Mouse (Mus musculus): ENCODE measurements at regions not wholly inside any gene's neighbourhood (a gene's known extent, or its start where the extent isn't known, plus 50 kb on each side); places are given as distances from the start of the nearest gene placed in this dataset.

DNA sequence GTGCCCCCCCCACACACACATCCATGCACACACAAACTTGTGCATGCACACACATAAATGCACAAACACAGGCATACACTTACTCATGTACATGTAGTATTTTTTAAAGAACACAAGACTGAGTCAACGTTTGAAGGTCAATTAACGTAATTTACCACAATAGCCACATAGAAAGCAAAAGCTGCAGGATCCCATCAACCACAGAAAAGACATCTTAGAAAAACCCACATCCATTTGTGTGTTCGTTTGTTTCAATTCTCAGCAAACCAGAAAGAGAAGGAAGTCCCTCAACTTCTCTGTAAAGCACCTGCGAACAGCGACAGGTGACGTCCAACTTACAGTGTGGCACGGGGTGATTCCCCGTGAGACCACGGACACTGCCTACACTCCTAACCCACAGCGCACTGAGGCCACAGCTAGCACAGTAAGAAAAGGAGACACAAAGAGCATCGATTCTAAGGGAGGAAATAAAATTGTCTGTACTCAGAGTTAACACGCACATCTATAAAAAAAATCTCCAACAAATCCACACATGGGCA is 53.8 kb downstream of the Dio3 start:
- DNase-seq = no peak

DNA sequence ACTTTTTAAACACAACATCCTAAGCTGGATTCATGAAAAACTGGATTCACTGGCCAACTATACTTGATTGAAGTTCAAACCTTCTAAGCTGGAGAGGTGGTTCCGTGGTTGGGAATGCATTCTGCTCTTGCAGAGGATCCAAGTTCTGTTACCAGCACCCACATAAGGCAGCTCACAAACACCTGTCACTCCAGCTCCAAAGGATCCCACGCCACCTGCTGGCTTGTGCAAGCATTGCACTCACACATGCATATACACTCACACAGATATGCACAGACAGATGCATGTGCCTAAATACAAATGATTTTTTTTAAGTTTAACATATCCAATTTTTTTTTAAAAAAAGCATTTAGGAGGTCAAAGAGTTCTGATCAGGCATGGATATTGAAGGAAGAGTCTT is 55.7 kb downstream of the Dio3 start:
- no peak for DNase-seq

DNA sequence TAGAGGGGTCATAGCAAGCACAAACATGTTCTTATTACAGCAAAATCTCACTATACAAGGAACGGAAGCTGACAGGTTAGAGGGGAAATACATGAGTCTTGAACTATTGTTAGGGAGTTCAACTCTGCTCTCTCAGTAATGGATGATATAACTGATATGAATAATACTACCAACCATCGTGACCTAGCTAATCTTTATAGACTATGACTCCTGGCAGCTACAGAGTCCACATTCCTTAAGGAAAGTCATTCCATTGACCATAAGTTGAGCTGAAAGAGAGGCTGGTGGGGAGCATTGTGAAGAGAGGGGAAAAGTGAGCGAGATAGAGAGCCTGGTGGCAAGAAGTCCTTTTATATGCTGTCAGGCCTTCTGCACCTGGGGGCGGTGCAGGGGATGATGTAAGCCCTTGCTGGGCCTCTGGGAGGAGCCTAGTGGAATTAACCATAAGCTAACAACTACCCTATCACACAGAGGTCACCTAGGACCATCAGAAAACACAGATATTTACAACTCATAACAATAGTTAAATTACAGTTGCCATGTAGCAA is 65.5 kb downstream of the Dio3 start:
- no peak for DNase-seq

DNA sequence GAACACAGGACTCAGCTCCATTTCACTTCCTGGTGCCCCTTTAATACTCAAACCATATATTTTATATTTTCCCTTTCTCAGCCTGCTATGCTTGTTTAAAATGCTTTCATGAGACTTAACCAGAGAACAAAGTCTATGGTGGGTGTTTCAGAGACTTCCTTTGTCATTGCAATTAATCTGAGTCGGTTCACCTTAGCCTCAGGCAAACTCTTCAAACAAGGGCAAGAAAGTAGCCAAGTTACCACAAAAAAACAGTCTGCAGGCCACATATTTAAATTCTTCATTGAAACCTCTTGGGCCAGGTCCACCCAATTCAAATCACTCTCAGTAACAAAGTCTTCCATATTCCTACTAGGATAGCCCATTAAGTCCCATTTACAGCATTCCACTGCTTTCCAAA is 70.8 kb downstream of the Dio3 start:
- DNase-seq = no peak

DNA sequence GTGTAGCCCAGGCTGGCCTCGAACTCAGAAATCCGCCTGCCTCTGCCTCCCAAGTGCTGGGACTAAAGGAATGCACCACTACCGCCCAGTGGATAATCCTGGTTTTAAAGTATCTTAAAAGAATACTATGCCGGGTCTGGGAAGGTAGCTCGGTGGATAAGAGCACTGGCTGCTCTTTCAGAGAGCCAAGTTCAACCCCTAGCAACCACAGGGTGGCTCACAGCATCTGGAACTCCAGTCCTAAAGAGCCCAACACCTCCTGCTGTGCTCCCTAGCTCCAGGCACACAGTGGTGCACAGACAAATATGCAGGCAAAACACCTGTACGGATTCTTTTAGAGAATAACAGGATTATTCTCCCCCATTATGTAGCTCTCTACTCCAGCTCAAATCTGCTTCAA is 77.0 kb downstream of the Dio3 start:
- no peak for DNase-seq

DNA sequence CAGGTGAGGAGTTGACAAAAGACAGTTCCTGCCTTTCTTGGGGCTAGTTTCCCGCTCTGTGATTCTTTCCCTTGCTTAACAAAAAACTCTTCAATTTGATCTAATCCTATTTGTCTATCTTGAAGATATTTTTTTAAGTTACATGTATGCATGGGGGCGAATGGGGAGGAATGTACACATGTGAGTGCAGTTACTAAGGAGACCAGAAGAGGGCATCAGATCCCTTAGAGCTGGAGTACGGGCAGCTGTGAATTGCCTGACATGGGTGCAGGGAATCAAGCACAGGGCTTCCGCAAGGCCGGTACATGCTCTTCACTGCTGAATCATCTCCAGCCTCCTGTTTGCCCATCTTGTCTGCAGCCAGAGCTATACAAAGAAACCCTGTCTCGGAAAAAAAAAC is 79.8 kb upstream of the Ppp2r5c start:
- no peak for DNase-seq

DNA sequence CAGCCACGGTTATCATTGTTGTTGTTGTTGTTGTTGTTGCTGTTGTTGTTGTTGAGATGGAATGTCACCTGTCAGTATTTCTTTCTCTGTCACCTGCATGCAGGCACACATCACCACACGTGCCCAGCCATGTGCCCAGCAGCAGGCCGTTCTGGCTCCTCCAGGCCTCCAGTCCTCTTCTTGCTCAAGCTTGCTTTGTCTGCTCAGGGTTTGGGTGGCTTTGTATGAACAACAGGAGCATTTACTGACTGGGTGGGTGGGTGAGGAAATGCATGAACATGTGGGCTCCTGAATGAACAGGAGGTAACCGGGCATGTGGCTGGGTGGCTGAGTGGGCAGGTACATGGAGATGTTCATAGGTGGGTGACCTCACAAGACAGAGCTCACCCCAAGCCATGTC is 79.1 kb upstream of the Ppp2r5c start:
- no peak for DNase-seq

DNA sequence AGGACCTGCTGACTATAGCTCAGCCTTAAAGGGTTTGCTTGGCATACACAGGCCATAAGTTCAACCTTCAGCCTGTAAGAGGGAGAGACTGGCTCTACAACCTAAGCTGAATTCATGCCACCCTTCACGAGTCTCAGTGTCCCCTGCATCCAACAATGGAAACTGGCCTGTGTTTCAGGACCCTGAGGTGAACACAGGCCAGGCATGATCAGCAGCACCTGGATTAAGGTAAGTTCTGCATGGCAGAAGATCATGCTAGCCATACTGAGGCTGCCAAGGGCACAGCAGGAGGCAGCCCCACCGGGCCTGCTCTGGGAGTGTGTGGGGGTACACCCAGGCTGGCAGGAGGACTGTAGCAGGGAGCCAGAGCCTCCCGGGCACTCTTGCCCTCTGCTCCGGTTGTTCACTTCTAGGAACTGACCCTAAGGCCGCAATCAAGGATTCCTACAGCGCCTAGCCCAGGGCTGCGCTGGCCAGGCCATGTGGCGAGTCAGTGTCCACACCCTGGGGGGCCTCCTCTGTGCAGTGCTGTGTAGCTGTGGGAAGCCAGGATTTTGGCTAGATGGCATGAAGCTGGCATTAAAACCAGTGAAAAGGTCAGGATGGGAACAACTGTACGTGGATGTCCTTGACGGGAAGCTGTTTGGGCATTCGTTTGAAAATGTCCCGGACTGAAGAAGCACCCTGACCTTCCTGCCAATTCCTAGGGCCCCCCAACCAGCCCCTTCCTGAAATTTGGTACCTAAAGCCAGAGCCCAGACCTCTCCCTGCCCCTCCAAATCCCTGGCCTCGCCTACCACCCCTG is 74.8 kb upstream of the Ppp2r5c start:
- DNase-seq = no peak

DNA sequence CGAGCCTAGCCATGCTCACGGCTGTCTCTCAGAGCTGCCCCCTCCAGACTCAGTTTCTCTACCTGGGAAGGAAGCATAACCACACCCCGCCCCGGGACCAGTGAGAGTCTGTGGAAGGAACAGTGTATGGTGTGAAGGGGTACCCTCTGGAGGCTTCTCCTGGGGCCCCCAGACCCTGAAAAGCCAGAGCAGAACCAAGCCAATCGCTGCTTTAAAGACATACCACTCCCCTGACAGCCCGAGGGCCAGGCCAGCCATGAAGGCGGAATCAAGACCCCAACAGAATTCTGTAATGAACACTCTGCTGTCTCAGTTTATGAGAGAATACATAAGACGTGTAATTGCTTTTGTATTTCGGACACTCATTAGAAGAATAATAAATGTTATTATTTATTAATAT is 73.9 kb upstream of the Ppp2r5c start:
- no peak for DNase-seq

DNA sequence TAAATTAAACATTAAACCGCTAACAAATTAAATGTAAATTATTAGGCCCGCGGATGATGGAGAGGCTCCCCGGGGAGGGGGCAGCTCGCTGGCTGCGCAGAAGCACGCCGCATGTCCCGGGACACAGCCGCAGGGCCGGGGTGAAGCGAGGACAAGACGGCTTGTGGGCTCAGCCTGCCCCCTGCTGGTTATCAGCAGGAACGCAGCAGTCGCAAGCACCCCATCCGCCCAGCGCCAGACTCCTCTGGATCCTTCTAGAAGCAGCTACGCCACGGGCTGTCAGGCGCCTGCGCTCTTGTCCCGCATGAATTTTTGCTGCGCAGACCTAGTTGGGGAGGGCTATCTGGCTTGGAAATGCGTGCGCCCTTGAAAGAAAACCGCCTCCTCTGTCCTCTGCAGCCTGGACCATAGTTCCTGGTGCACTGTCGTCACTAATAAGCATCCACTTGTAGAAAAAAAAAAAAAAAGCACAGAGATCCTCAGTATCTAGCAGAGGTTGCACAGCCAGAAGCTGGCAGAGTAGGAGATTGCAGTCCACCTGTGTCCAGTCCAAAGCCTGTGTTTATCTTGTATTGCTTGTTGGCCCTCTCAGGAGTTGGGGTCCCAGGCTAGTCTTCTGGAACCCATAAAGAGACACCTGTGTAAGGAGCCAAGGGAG is 73.4 kb upstream of the Ppp2r5c start:
- DNase-seq = peak; percentile 46 to 49

DNA sequence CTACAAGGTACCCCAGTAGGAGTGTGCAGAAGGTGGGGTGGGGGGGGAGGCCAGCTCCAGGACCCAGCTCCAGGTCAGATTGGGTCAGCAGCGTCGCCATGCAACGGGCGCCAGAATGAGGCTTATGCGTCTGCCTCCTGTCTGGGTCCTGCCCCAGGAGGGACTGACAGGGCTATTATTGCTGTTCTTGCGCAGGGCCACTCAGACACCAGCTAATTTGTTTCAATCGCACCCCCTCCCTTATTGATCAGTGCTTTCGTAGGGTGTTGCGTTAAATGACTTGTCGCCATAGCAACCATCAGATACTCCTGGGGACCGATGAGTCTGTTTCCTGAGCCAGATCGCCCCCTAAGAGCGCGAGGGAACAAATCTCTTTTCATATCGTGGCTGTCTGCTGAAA is 71.8 kb upstream of the Ppp2r5c start:
- no peak for DNase-seq

DNA sequence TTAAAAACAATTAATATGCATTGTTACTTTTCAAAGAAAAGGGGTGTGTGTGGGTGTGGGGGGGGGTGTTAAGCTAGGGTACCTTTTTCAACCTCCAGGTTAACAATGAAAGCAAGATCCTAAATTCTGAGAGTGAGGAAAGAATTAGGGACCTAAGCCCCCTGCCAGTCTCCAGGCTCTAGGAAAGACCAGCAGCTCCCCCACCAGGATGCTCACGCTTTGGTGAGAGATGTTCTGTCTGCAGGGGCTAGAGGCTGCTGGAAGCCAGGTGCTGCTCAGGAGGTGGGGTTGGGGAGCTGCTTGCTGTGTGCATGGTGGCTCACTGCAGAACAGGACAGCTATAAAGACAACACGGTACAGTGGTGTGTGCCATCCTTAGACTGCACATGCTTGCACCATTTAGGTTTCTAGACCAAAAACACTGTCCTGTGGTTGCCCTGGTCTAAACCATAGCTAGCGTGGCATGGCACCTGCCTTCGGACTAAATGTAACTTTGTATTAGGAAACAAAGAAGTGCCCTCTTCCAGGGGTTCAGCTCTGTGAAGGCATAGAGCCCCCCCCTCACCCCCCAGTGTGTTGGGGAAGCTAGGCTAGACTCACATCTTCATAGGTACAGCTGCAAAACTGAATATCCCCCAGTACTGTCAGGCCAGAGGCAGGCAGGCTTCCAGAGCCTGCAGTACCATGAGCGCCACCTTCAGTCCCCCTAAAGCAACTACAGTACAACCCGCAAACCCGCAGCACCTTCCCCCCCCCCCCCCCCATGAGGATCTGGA is 70.7 kb upstream of the Ppp2r5c start:
- DNase-seq = no peak

DNA sequence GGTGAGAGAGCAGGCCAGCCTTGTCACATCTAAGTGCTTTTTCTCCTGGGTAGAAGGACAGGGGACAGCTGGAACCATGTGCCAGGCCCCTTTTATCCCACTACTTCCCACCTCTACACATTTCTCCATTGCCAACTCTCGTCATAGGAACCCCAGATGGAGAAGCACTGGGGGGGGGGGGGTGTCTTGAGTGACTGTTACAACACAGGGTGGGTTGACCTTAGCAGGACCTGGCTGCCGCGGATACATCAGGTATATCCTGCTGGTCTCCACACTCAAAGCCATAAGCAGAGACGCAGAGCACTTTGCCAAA is 70.1 kb upstream of the Ppp2r5c start:
- no peak for DNase-seq

DNA sequence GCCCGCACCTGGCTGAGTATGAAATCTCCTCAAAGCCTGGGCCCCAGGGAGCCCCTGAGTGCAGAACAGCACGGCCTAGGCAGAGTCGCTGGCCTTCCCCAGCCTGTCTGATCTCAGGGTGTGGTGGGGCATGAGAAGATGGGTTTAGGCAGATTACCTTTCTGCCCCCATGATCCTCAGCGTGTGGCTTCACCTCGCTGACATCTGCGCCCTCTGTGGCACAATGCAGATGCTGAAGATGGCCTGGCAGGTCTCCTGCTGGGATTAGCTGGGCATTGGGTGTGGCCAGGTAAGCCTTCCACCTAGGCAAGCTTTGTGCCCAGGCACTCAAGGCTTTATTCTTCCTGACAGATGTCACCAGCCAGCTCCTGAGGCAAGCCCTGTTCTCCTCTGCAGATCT is 69.6 kb upstream of the Ppp2r5c start:
- DNase-seq = no peak

DNA sequence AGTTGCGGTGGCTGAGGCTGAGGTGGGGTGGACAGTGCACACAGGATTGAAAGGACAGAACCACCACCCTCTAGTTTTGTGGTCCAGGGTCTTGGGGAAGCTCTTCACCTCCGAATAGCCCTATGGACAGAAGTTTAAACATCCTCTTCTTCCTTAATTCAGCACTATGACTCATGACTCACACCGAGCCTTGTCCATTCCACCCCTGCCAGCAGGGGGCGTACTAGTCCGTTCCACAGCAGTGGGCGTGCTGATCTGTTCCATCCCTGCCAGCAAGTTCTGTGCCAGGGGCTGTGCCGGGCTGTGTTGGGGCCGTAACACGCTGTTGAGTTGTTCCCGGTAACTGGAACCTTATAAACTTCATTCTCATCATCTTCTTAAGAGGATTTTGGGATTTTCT is 69.2 kb upstream of the Ppp2r5c start:
- no peak for DNase-seq

DNA sequence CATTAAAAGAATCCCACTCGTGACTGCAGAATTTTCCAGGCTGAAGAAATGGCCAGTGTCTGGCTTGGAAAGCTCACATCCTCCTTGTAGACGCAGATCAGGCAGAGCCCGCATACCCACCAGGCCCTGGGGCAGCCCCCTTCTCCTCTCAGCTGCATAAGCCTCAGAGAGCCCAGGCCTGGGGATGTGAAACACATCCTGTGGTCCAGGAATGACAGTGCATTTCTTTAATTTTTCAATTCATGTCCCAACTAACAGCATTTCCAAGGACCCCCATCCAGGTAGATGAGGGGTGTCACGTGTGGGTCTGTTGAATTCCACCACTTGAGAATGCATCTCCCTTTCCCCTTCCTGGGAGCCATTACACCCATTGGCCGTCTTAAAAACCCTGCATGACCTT is 68.6 kb upstream of the Ppp2r5c start:
- DNase-seq = no peak

DNA sequence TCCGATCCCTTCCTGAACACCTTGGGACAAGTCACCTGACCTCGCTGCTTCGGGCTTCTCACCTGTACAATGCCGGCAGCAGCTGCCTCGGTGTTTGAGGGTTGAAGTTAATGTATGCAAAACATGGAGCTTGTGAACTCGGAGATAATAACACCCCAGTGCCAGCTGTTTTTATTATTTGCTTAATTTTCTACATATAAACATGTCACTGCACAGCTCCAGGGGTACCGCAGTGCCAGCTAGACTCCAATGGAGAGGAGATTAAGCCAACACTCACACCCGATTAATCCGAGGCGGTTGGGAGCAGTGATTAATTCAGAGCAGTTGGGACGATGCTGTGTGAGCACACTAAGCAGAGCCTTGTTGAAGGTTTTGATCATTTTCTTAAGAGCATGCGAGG is 67.2 kb upstream of the Ppp2r5c start:
- DNase-seq = no peak

DNA sequence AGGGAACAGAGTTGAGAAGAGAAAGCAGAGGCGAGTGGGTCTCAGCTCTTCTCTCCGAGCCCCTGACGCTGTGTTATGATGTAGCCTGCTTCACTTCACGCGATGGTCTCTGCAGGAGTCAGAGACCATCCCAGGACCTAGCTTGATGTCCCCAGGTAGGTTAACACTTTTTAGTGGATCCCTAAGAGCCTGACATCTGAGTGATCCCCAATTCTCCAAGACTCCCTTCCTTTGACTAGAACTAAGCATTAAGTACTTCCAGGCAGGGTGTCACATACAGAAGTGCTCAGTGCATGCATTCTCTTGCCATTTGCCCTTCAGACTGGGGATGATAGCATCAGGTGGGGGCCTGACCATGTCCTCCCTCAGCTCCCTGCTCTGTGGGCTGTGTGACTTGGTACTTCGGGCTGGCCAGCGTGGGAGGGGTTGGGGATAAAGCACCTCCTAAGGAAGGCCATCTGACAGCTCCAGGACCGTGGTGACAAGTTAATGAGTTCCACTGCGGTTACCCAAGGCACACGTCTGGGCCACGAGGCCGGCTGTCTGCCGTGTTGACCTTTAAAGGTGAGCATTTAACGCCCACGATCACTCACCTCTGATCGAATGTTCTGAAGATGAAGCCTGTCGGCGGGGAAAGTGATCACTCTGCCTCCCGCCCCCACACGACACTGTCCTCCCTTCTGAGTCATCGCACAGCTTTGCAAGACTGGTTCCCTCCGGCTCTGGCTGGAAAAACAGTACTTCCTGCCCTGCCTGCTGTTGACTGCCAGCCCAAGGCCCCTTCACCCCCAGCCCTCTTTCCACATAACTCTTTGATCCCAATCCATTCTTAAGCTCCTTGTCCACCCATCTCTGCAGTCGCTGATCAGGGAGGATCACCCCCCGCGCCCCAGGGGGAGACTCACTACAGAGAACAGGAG is 65.8 kb upstream of the Ppp2r5c start:
- DNase-seq = no peak

DNA sequence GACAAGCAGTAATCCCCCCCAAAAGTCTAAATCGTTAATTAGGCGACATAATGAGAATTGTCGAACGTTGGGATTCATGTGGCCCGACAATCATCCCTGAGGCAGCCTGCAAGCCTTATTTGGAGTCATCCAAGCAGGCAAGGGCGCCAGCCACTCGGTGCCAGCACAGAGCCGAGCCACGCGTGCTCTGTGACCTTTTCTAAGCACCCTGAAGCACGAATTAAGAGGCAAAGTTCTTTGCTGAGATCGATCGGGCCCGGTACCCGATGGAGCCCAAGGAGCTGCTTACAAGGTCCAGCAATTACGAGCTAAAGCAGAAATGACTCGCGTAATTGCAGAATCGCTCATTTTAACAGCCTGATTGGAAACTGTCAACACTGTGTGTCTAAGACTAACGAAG is 61.9 kb upstream of the Ppp2r5c start:
- DNase-seq = no peak

DNA sequence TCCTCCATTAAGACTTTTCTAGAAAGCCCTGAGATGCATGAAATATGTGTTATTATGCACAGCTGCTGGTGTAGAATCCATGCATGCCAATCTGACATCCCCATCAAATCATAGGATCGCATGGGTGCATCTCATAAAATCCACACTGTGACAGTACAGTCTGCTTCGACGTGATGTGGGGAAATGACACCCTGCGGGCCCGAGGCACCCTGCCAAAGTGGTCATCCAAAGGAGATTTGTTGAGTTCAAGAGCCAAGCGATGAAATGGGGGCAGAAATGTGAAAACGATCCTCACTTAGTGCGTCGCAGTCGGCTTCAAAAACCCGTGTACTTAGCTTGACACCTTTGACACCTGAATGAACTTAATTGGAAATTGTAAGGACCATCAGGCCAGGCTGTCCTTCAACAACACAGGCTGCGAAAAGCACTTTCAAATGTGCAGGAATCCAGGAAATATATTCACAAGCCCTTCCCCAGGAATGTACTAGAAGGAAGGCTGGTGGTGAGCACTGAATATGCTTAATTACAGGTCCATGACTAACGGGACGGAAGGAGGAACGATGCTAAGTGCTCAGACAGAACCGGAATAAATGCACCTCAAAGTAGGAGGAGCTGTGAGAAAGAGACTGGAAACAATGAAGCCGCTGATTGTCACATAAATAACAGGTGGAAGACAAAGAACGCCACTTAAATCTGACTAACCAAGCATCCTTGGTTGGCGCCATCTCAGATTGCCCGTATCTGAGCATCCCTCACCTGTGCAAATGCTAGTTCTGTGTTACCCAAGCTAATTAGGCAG is 60.9 kb upstream of the Ppp2r5c start:
- no peak for DNase-seq

DNA sequence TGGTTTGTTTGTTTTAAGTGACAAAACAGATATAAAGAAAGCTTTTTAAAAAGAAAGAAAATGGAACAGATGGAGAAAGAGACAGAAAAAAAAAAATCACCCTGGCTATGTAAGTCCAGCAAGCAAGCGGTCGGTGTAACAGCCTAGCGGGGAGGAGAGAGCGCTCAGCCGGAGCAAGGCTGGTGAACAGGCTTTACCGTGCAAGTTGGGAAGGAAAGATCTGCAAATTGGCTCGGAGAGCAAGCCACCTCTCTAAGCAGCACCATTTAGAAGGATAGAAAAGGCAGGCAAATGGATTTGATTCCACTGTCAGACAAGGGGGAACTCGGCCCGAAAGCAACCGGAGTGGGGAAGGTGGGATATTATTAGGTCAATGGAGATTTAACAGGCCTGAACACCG is 59.9 kb upstream of the Ppp2r5c start:
- no peak for DNase-seq

DNA sequence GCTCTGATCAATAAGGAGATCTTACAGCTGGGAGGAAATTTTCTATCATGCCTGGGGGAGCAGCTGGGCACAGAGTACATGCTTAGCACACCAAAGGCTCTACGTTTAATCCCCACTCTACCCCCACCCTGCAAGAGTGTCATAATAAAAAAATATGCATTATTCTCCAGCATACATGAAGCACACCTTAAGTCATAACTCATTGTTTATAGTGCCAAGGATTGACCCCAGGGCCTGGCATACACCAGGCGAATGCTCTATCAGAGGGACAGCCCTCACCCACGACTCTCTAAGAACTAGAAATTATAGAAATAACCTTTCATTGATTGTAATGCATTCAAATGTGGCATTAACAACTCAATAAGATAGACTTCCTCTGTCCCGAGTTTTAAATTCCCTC is 59.4 kb upstream of the Ppp2r5c start:
- no peak for DNase-seq

All from thymus, adult 18-20 months (tissue).